Mouse (Mus musculus) spleen, embryonic (tissue): ENCODE measurements around the gene Olfr853.

Experiments
- CTCF ChIA-PET: fragments of 350-600 bp; sonication (Branson Sonifier 250); formaldehyde crosslinking; loops from one replicate; lab custom pipeline; 2022; lab: Charles Lee

The Olfr853 gene

DNA sequence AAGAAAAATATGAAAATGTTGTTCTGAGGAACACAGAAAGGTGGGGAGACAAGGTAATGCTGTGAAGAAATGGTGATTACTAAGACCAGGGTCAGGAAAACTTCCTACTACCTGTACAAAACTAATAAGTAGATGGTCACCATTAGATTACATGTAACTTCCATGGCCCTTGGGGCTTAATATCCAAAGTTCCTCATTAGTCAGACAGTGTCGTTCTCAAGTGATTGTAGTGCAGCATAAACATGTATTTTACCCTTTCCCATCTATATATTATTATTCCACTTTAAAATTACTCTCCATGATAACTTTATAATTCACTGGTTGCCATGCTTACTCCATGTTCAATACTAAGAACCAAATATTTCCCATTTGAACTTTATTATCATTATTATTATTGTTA lies at the start of gene Olfr853:
Olfr853 (minus strand) TSS at position 101 of the 400 bp plus-strand sequence.
- CTCF ChIA-PET = interaction anchor here (0.5 kb wide), 1 partner anchor 40 kb away, joined by 3 read pairs; no protein-coding TSS in a partner anchor

DNA sequence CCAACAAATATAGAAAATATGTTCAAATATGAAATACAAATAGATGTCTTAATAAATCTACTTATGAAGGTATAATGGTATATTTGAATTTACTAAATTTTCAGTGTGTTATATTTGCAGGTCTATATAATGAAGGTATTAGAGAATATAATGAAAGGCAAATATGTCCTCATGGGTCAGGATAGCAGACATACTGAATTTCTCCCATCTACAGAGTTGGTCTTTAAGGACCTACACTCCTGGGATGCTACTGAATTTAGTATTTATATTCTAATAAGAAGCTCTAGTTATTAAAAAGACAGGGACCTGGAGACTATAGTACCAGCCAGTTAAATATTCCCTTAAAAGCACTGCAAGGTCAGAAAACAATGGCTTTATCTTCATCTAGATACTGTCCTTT lies 41.4 kb upstream of the Olfr853 start, which contains the start of gene Olfr855:
Olfr855 (plus strand) TSS at position 301 of the 400 bp plus-strand sequence.
- CTCF ChIA-PET = no interaction called here

DNA sequence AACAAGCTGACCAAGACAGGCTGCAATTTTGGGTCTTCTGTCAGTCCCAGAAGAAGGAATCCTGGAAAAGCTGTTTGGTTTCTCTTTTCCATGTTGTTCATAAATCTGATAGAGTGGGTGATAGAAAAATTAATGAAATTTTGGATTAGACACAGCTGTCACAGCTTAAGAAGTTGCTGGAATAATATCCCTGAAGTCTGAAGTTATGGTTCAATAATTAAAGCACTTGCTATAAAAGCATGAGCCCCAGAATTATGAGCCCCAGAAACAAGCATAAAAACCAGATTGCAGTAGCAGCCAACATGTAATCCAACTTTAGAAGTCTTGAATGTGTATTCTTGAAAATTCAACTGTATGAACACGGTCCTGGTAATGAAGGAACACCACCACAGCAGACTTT lies 26.4 kb upstream of the Olfr853 start, which contains the start of gene Olfr854:
Olfr854 (minus strand) TSS at position 101 of the 400 bp plus-strand sequence.
- CTCF ChIA-PET = no interaction called here

DNA sequence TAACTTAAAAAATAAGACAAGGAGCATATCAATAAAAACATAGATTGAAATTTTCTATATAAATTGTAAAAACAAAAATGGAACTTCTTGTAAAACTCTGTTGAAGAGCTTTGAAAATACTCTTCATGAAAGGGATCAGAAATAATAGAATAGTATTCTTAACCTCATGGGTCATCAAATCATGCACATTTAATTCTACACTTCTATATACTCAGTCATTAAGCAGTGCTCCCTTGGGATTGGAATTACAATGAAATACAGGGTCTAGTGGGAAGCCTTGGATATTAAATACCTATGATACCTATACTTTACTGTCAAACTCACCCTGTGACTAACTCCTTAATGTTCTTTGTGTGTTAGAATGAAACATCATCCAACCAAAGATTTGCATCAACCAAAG lies 47.9 kb downstream of the Olfr853 start, which contains the start of gene Olfr851:
Olfr851 (plus strand) TSS at position 301 of the 400 bp plus-strand sequence.
- CTCF ChIA-PET = no interaction called here
